ENCODE assay signal across 17 mouse cellular contexts in genomic region chr2:70214401-70214800, GRCm38 (mm10).
DNase-seq lines count a peak whose midpoint lies in the region.
"Had no signal": no experiment of that assay in that cellular context is flagged by ENCODE, and none has a peak within 500 bp of the region (broad histone marks: within the 10 kb centered on the region; RNA-seq: fewer than 3 reads in every experiment).

No protein-coding gene starts in this region.

- intact Hi-C loops in left cerebral cortex, postnatal 10 days (cut with DNase I): no loop called here

- peak; percentile 30 for DNase-seq in left cerebral cortex, adult 11 months (ENCODE audit: low spot score)
- no peak for DNase-seq in left cerebral cortex, postnatal 10 days (ENCODE audit: extremely low spot score in 1 of 2, low spot score in 2 of 2)
- DNase-seq in frontal cortex, adult 2 months (ENCODE audit: extremely low spot score in 1 of 2, low spot score in 1 of 2): peak; percentile 44 to 72
- peak; percentile 47 to 54 for DNase-seq in left cerebral cortex, adult 9 months (ENCODE audit: low spot score in 2 of 2)
- peak; percentile 24 to 75 for DNase-seq in right cerebral cortex, postnatal 36 days (ENCODE audit: low spot score in 2 of 2)
- DNase-seq in gastrocnemius, postnatal 10 days: no peak
- DNase-seq in kidney, postnatal 4 days: no peak
- DNase-seq: cerebellum, adult 8-10 months; gastrocnemius, adult 2 months; heart, adult 18-20 months; heart, postnatal 36 days; kidney, adult 9 months; kidney, postnatal 25 days; liver, embryonic 13.5 days; lung, embryonic 14.5 days; lung, postnatal 4 days; thymus, postnatal 36 days had no signal

Comparison
In these comparisons a context has a peak if more than half of its experiments do, and no peak if none do; other contexts are left out.
1. DNase-seq: peak in left cerebral cortex, adult 11 months (single experiment), frontal cortex, adult 2 months (2 of 2), left cerebral cortex, adult 9 months (2 of 2) and right cerebral cortex, postnatal 36 days (2 of 2); none in left cerebral cortex, postnatal 10 days (0 of 2), gastrocnemius, postnatal 10 days (single experiment) and kidney, postnatal 4 days (0 of 2).